9 mouse cellular contexts compared by ENCODE assay signal in genomic region chr8:74977427-74977826, GRCm38 (mm10). TPM values are rescaled to one million over a fixed set of nuclear protein-coding genes. Genes with fewer than 3 reads are reported as not detected.
DNase-seq lines count a peak whose midpoint lies in the region; ATAC-seq and TF ChIP-seq lines count a peak whose summit lies in the region.
"Had no signal": no experiment of that assay in that cellular context is flagged by ENCODE, and none has a peak within 500 bp of the region (broad histone marks: within the 10 kb centered on the region; RNA-seq: fewer than 3 reads in every experiment).

No protein-coding gene starts in this region.

- DNase-seq in heart, adult 2 months: no peak
- no peak for DNase-seq in heart, adult 11 months
- peak; percentile 29 to 51 for DNase-seq in right cerebral cortex, postnatal 10 days (ENCODE audit: low spot score in 2 of 2)
- no peak for DNase-seq in right cerebral cortex, postnatal 36 days (ENCODE audit: low spot score in 2 of 2)
- peak; percentile 44 for DNase-seq in embryonic facial prominence, embryonic 10.5 days (ENCODE audit: low spot score)
- DNase-seq in stomach, postnatal 0 days (ENCODE audit: low spot score): no peak
- DNase-seq in urinary bladder, postnatal 10 days (ENCODE audit: low spot score): no peak

- no peaks in the 10 kb centered on the region; the same call in 1 of the 2 replicates for H3K4me1 ChIP-seq in heart, adult 2 months (ENCODE audit: control insufficient read depth, insufficient read depth, low read length)
- H3K4me1 ChIP-seq in embryonic facial prominence, embryonic 10.5 days: no peaks in the 10 kb centered on the region
- no peaks in the 10 kb centered on the region for H3K4me1 ChIP-seq in stomach, postnatal 0 days (replicated peaks; ENCODE audit: control insufficient read depth, insufficient read depth)
- no peaks in the 10 kb centered on the region for H3K4me1 ChIP-seq in kidney, embryonic 14.5 days (ENCODE audit: control insufficient read depth, insufficient read depth, low read length)

- no peak overlapping the region for H3K4me3 ChIP-seq in heart, adult 2 months
- H3K4me3 ChIP-seq in embryonic facial prominence, embryonic 10.5 days: no peak overlapping the region
- H3K4me3 ChIP-seq in stomach, postnatal 0 days (ENCODE audit: low read depth, low read length): no peak overlapping the region
- no peak overlapping the region for H3K4me3 ChIP-seq in kidney, embryonic 14.5 days (ENCODE audit: low read length)
- H3K4me3 ChIP-seq: lung, embryonic 15.5 days had no signal

- no peaks in the 10 kb centered on the region for H3K79me2 ChIP-seq in heart, adult 2 months (replicated peaks; ENCODE audit: control insufficient read depth, insufficient read depth, low read length)

- no peak overlapping the region for H3K9ac ChIP-seq in heart, adult 2 months (ENCODE audit: low read depth, low read length)
- no peak overlapping the region for H3K9ac ChIP-seq in stomach, postnatal 0 days (ENCODE audit: low read length)
- no peak overlapping the region for H3K9ac ChIP-seq in kidney, embryonic 14.5 days (ENCODE audit: low read depth, low read length)
- H3K9ac ChIP-seq: lung, embryonic 15.5 days had no signal

- intact Hi-C loops in heart, adult 2 months (cut with DNase I): no loop called here

- no peak overlapping the region for H3K27ac ChIP-seq in heart, adult 2 months
- no peak overlapping the region for H3K27ac ChIP-seq in embryonic facial prominence, embryonic 10.5 days (replicated peaks)
- H3K27ac ChIP-seq in stomach, postnatal 0 days (replicated peaks): no peak overlapping the region
- no peak overlapping the region for H3K27ac ChIP-seq in kidney, embryonic 14.5 days (ENCODE audit: low read depth, low read length)
- H3K27ac ChIP-seq: lung, embryonic 15.5 days had no signal

- WGBS in heart, adult 2 months: 46% methylated on average over 1 of the region's 1 CpGs
- WGBS in embryonic facial prominence, embryonic 10.5 days: 77% methylated on average over 1 of the region's 1 CpGs
- 57% methylated on average over 1 of the region's 1 CpGs for WGBS in stomach, postnatal 0 days
- WGBS in kidney, embryonic 14.5 days: 82% methylated on average over 1 of the region's 1 CpGs

- no peak for TF ChIP-seq EP300 in heart, adult 2 months (IDR thresholded peaks at IDR 0.05; ENCODE audit: insufficient read depth, low read depth, low read length)
- no peak for TF ChIP-seq EP300 in stomach, postnatal 0 days (optimal IDR thresholded peaks at IDR 0.05)

- no peaks in the 10 kb centered on the region for H3K36me3 ChIP-seq in heart, adult 2 months (ENCODE audit: control insufficient read depth, insufficient read depth, low read length)
- H3K36me3 ChIP-seq in embryonic facial prominence, embryonic 10.5 days (replicated peaks): no peaks in the 10 kb centered on the region
- H3K36me3 ChIP-seq in stomach, postnatal 0 days (ENCODE audit: control insufficient read depth, insufficient read depth, low read length): no peaks in the 10 kb centered on the region
- no peaks in the 10 kb centered on the region for H3K36me3 ChIP-seq in kidney, embryonic 14.5 days (ENCODE audit: control insufficient read depth, insufficient read depth, low read length)
- H3K36me3 ChIP-seq: lung, embryonic 15.5 days had no signal

- no peak for ATAC-seq in stomach, postnatal 0 days (ENCODE audit: low FRiP score, low TSS enrichment)
- no peak for ATAC-seq in kidney, embryonic 14.5 days (ENCODE audit: low FRiP score, low TSS enrichment)

- TF ChIP-seq POLR2A in heart, adult 2 months (IDR thresholded peaks at IDR 0.05; ENCODE audit: insufficient read depth, low read depth, low read length): no peak

- H3K4me2 ChIP-seq in stomach, postnatal 0 days (replicated peaks; ENCODE audit: low read depth): no peak overlapping the region
- no peak overlapping the region for H3K4me2 ChIP-seq in kidney, embryonic 14.5 days (replicated peaks; ENCODE audit: low read depth, low read length)
- H3K4me2 ChIP-seq: lung, embryonic 15.5 days had no signal

- no peaks in the 10 kb centered on the region for H3K27me3 ChIP-seq in heart, adult 2 months (ENCODE audit: control insufficient read depth, insufficient read depth, low read length)
- no peaks in the 10 kb centered on the region for H3K27me3 ChIP-seq in embryonic facial prominence, embryonic 10.5 days (replicated peaks; ENCODE audit: low read depth, poor library complexity, severe bottlenecking)
- no peaks in the 10 kb centered on the region for H3K27me3 ChIP-seq in stomach, postnatal 0 days (ENCODE audit: control insufficient read depth, insufficient read depth, low read length)
- no peaks in the 10 kb centered on the region for H3K27me3 ChIP-seq in kidney, embryonic 14.5 days (ENCODE audit: control insufficient read depth, insufficient read depth, low read length)
- H3K27me3 ChIP-seq: lung, embryonic 15.5 days had no signal

- peak; percentile 48 for TF ChIP-seq CTCF in heart, adult 2 months (IDR thresholded peaks at IDR 0.05)
- peak; percentile 68 for TF ChIP-seq CTCF in stomach, postnatal 0 days (IDR thresholded peaks at IDR 0.05; ENCODE audit: low read depth)

- no peaks in the 10 kb centered on the region for H3K9me3 ChIP-seq in embryonic facial prominence, embryonic 10.5 days
- no peaks in the 10 kb centered on the region for H3K9me3 ChIP-seq in stomach, postnatal 0 days (ENCODE audit: control insufficient read depth, low read length)
- H3K9me3 ChIP-seq in kidney, embryonic 14.5 days (ENCODE audit: control insufficient read depth, low read length): no peaks in the 10 kb centered on the region
- H3K9me3 ChIP-seq: lung, embryonic 15.5 days had no signal

RNA-seq across cellular contexts. Expression of gene Hmgxb4, which starts 15.7 kb away (rescaled TPM):
- total RNA-seq in heart, adult 2 months (2021): 10 to 100 TPM; 11.1 to 13.3 TPM
- polyA plus RNA-seq in heart, adult 2 months (2012; rRNA removed): 10.6 and 15.3 TPM in 2 replicates
- polyA plus RNA-seq in embryonic facial prominence, embryonic 10.5 days (2016; fragmentation: Nextera tagmentation; extraction: Ambion mirVana): 46.3 and 46.4 TPM in 2 replicates
- 9.9 and 11.4 TPM in 2 replicates for polyA plus RNA-seq in stomach, postnatal 0 days (2015; fragmentation: Nextera tagmentation; extraction: Ambion mirVana)
- polyA plus RNA-seq in kidney, embryonic 14.5 days (2014; fragmentation: Nextera tagmentation; extraction: Ambion mirVana): 45.6 and 55.4 TPM in 2 replicates

RNA-seq across cellular contexts. Expression of gene Tom1, which starts 56.1 kb away (rescaled TPM):
- total RNA-seq in heart, adult 2 months (2021): 10 to 100 TPM; 67.6 to 74.3 TPM
- polyA plus RNA-seq in heart, adult 2 months (2012; rRNA removed): 146 and 164 TPM in 2 replicates
- polyA plus RNA-seq in embryonic facial prominence, embryonic 10.5 days (2016; fragmentation: Nextera tagmentation; extraction: Ambion mirVana): 32.0 and 32.3 TPM in 2 replicates
- polyA plus RNA-seq in stomach, postnatal 0 days (2015; fragmentation: Nextera tagmentation; extraction: Ambion mirVana): 39.2 and 45.6 TPM in 2 replicates
- 20.1 and 29.1 TPM in 2 replicates for polyA plus RNA-seq in kidney, embryonic 14.5 days (2014; fragmentation: Nextera tagmentation; extraction: Ambion mirVana)

Comparison
In these comparisons a context has a peak if more than half of its experiments do, and no peak if none do; other contexts are left out.
1. DNase-seq: peak in right cerebral cortex, postnatal 10 days (2 of 2) and embryonic facial prominence, embryonic 10.5 days (single experiment); none in heart, adult 2 months (0 of 2), heart, adult 11 months (single experiment), right cerebral cortex, postnatal 36 days (0 of 2), stomach, postnatal 0 days (single experiment) and urinary bladder, postnatal 10 days (single experiment).